Mouse (Mus musculus): ENCODE data around the gene Nrgn. TPM values are rescaled to one million over a fixed set of nuclear protein-coding genes. Genes with fewer than 3 reads are reported as not detected.

The Nrgn gene
- polyA plus RNA-seq, 1 experiment from 2014 or later = 1.9 TPM

DNA sequence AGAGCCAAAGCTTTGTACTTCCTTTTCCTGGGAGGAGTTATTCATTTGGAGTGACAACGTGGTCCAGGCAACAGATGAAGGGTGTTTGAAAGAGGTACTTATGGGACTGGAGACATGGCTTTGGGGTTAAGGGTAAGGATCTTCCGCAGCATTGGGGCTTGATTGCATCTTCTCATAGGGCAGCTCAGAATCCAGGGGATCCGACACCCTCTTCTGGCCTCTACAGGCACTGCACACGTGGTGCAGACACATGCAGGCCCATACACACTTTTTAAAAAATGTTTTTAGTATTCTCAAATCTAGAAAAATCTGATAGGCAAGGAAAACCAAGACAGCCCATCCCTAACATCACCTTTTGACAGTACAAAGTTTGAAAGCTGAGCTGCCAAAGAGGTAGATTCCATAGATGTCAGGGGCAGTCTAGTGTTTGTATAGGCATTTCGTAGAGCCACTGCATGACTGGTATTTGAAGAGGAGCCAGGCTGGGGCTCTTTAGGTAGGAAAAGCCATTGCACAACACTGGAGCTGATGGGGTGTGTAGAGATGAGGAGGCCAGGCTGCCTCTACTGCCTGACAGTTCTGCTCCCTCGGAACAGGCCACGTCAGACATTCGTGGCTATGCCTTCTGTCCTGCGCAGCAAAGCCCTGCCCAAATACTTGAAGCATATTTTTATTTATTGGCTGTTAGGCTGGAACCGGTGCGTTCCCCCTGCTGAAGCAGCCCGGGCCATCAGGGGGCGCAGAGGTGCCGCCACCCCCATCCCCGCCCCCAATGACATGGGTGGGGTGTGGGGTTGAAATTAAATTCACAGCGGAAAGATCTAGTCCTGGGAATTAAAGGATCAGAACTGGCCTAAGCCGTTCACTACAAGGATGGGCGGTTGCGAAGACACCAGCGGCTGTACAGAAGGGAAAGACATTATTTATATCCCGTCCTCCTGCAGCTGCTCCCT, 26.0 kb downstream of the Nrgn start:
- H3K27me3 ChIP-seq (replicated peaks; ENCODE audit: control insufficient read depth, insufficient read depth, low read length) = peaks cover 22% of the 10 kb centered on the region
- WGBS = 41% methylated on average over 21 of the region's 21 CpGs
- peaks cover 7% of the 10 kb centered on the region; the same call in 1 of the 2 replicates for H3K4me1 ChIP-seq (replicated peaks; ENCODE audit: control insufficient read depth, insufficient read depth, low read length)
- H3K9ac ChIP-seq (ENCODE audit: low read depth, low read length) = no peak overlapping the region
- TF ChIP-seq CTCF (IDR thresholded peaks at IDR 0.05; ENCODE audit: low read depth) = peak; percentile 47; the same call in 1 of the 2 replicates
- no peak overlapping the region for H3K4me3 ChIP-seq (ENCODE audit: low read depth, low read length)
- H3K36me3 ChIP-seq (ENCODE audit: control insufficient read depth, insufficient read depth) = peaks cover 11% of the 10 kb centered on the region
- peak overlapping the region; percentile 54 for H3K4me2 ChIP-seq (replicated peaks; ENCODE audit: low read depth)
- H3K27ac ChIP-seq (ENCODE audit: low read depth, low read length) = no peak overlapping the region
- no peak for ATAC-seq
- H3K9me3 ChIP-seq (ENCODE audit: control insufficient read depth) = no peaks in the 10 kb centered on the region

DNA sequence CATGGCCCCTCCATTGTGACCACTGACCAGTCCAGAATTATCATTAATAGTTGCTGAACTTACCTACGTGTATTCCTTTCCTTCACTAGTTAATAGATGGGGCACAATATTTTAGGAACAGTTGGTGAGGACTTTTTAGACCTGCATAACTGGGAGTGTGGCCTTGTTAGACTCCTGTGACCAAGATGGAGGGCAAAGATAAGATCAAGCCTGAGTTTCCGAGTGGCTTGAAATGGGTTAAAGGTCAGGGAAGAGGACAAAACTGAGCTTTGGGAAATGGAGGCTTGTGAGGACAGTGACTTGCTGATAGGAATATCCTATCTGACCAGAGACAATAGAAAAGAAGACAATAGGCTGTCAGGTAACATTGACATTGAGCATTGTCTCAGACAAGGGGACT, 27.2 kb downstream of the Nrgn start:
- TF ChIP-seq CTCF (IDR thresholded peaks at IDR 0.05; ENCODE audit: low read depth) = no peak
- H3K27ac ChIP-seq (ENCODE audit: low read depth, low read length) = no peak overlapping the region
- ATAC-seq = no peak

DNA sequence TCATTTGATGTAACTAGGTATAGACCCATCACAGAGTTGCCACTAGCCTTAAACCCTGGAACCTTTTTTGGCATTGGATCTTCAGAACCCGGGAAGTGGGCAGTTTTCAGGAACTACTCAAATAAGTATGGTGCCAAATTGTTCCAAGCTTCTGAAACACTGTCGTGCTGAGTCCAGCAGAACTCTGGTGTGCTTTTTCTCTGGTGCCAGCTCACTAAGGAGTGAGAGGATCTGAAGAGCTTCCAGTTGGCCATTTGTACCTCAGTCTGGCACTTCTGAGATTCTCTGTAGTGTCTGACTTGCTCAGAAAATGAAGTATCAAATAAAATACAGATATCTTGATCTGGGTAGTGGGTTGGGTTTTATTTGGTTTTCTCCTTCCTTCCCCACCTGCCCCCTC, 32.7 kb downstream of the Nrgn start:
- H3K27ac ChIP-seq (ENCODE audit: low read depth, low read length) = no peak overlapping the region
- peaks cover 22% of the 10 kb centered on the region for H3K36me3 ChIP-seq (ENCODE audit: control insufficient read depth, insufficient read depth)
- H3K27me3 ChIP-seq (replicated peaks; ENCODE audit: control insufficient read depth, insufficient read depth, low read length) = no peaks in the 10 kb centered on the region
- no peaks in the 10 kb centered on the region for H3K9me3 ChIP-seq (ENCODE audit: control insufficient read depth)
- no peak overlapping the region for H3K9ac ChIP-seq (ENCODE audit: low read depth, low read length)
- TF ChIP-seq CTCF (IDR thresholded peaks at IDR 0.05; ENCODE audit: low read depth) = no peak
- 82% methylated on average over 2 of the region's 2 CpGs for WGBS
- no peak overlapping the region for H3K4me3 ChIP-seq (ENCODE audit: low read depth, low read length)
- no peaks in the 10 kb centered on the region for H3K4me1 ChIP-seq (replicated peaks; ENCODE audit: control insufficient read depth, insufficient read depth, low read length)
- ATAC-seq = no peak
- no peak overlapping the region for H3K4me2 ChIP-seq (replicated peaks; ENCODE audit: low read depth)

More for the DNA sequence above, 27.2 kb downstream of the Nrgn start:
- Histone ChIP-seq H3K4me3 (ENCODE audit: low read depth, low read length) (no peak overlapping the region), H3K27me3 (replicated peaks; ENCODE audit: control insufficient read depth, insufficient read depth, low read length) (peaks cover 22% of the 10 kb centered on the region), H3K4me2 (replicated peaks; ENCODE audit: low read depth) (no peak overlapping the region), H3K9ac (ENCODE audit: low read depth, low read length) (no peak overlapping the region), H3K9me3 (ENCODE audit: control insufficient read depth) (no peaks in the 10 kb centered on the region), H3K36me3 (ENCODE audit: control insufficient read depth, insufficient read depth) (peaks cover 19% of the 10 kb centered on the region), H3K4me1 (replicated peaks; ENCODE audit: control insufficient read depth, insufficient read depth, low read length) (no peaks in the 10 kb centered on the region)
- WGBS = 82% methylated on average over 2 of the region's 2 CpGs

DNA sequence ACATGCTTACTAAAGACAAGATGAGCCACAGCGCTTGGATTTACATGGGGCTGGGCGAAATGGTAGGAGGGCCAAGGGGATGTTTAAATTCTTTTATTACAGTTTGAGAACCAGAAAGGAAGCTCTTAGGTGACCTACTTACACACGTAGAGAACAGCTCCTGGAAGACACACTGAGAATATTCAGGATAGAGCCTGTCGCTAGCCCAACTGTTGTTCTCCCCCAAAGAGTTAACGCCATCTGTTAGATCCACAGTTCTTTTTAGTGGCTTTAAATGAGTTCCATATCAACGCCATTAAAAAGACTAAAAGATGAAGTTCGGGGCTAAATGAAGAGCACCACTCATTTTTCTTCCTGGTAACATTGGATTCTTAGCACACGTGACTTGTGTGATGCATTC, 33.7 kb downstream of the Nrgn start:
- H3K4me1 ChIP-seq (replicated peaks; ENCODE audit: control insufficient read depth, insufficient read depth, low read length) = no peaks in the 10 kb centered on the region
- ATAC-seq = no peak
- TF ChIP-seq CTCF (IDR thresholded peaks at IDR 0.05; ENCODE audit: low read depth) = no peak
- H3K27me3 ChIP-seq (replicated peaks; ENCODE audit: control insufficient read depth, insufficient read depth, low read length) = no peaks in the 10 kb centered on the region
- H3K4me2 ChIP-seq (replicated peaks; ENCODE audit: low read depth) = no peak overlapping the region
- no peak overlapping the region for H3K9ac ChIP-seq (ENCODE audit: low read depth, low read length)
- H3K27ac ChIP-seq (ENCODE audit: low read depth, low read length) = no peak overlapping the region
- peaks cover 22% of the 10 kb centered on the region for H3K36me3 ChIP-seq (ENCODE audit: control insufficient read depth, insufficient read depth)
- no peaks in the 10 kb centered on the region for H3K9me3 ChIP-seq (ENCODE audit: control insufficient read depth)
- WGBS = 92% methylated on average over 8 of the region's 8 CpGs
- no peak overlapping the region for H3K4me3 ChIP-seq (ENCODE audit: low read depth, low read length)

DNA sequence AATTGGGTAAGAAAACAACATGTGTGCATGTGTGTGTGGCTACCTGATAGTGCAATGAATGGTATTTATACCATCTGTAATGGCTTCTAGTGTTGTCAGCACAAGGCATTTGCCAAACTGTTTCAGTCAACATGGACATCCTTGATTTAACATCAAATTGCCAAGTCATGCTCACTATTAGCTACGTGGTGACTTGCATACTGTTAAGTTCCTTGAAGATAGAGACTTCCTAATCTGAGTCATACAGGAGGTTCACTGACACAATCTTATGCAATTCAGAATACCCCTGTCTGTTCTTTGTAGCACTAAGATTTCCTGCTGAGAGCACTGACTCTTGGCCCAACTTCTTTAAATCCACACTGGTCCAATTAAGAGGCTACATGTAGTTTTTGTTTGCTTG, 35.2 kb downstream of the Nrgn start:
- WGBS = 56% methylated on average over 1 of the region's 1 CpGs
- peaks cover 11% of the 10 kb centered on the region for H3K36me3 ChIP-seq (ENCODE audit: control insufficient read depth, insufficient read depth)
- no peak overlapping the region for H3K27ac ChIP-seq (ENCODE audit: low read depth, low read length)
- no peaks in the 10 kb centered on the region for H3K9me3 ChIP-seq (ENCODE audit: control insufficient read depth)
- ATAC-seq = peak; percentile 51; the same call in 1 of the 2 replicates
- no peaks in the 10 kb centered on the region for H3K27me3 ChIP-seq (replicated peaks; ENCODE audit: control insufficient read depth, insufficient read depth, low read length)
- TF ChIP-seq CTCF (IDR thresholded peaks at IDR 0.05; ENCODE audit: low read depth) = no peak
- H3K4me2 ChIP-seq (replicated peaks; ENCODE audit: low read depth) = no peak overlapping the region
- H3K9ac ChIP-seq (ENCODE audit: low read depth, low read length) = no peak overlapping the region
- H3K4me1 ChIP-seq (replicated peaks; ENCODE audit: control insufficient read depth, insufficient read depth, low read length) = no peaks in the 10 kb centered on the region
- H3K4me3 ChIP-seq (ENCODE audit: low read depth, low read length) = no peak overlapping the region

DNA sequence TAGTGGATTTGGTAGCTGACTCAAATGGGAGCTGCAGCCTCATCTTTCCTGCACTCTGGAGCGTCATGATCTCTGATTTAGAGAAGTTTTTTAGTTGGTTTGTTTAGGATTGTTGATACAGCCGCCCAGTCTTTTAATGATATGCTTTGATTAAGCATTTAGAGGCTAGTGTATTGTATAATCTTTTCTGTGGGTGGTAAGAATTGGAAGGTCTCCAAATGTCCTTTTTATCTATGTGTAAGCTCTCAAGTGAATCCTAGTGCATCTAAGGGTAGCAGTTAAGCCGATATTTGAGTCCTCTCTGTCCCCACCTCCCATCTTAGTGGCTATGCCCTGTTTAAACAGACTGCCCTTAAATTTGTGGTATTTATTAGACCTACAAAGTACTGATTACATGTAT, 38.2 kb downstream of the Nrgn start:
- Histone ChIP-seq H3K27ac (ENCODE audit: low read depth, low read length) (no peak overlapping the region), H3K36me3 (ENCODE audit: control insufficient read depth, insufficient read depth) (0 out of 2 replicates have a peak, but pooled peaks cover 3% of the 10 kb centered on the region), H3K4me2 (replicated peaks; ENCODE audit: low read depth) (no peak overlapping the region), H3K9me3 (ENCODE audit: control insufficient read depth) (no peaks in the 10 kb centered on the region), H3K9ac (ENCODE audit: low read depth, low read length) (no peak overlapping the region), H3K4me1 (replicated peaks; ENCODE audit: control insufficient read depth, insufficient read depth, low read length) (no peaks in the 10 kb centered on the region), H3K27me3 (replicated peaks; ENCODE audit: control insufficient read depth, insufficient read depth, low read length) (no peaks in the 10 kb centered on the region), H3K4me3 (ENCODE audit: low read depth, low read length) (no peak overlapping the region)
- 54% methylated on average over 3 of the region's 3 CpGs for WGBS
- no peak for ATAC-seq
- no peak for TF ChIP-seq CTCF (IDR thresholded peaks at IDR 0.05; ENCODE audit: low read depth)
